Mouse (Mus musculus) spleen, adult 2 months (tissue): ENCODE data around the gene Slc35g2. TPM values are rescaled to one million over a fixed set of nuclear protein-coding genes. Genes with fewer than 3 reads are reported as not detected.

Experiments used
- DNase-seq, 2 experiments: peaks; one replicate each; pipeline versions ENCODE4 v3.0.0 to v3.0.0-alpha.2; 2012 to 2021; ENCODE audit warnings: low spot score in 2 of 2, low read depth in 1 of 2
- H3K27ac ChIP-seq: fragments of 200-500 bp; 2 replicates; pipeline ENCODE4 v1.5.1; 2012; ENCODE audit warnings: low read length, inconsistent platforms; ENCODE audit not compliant: insufficient read depth
- H3K27me3 ChIP-seq: fragments of 200-500 bp; 2 replicates; pipeline ENCODE4 v1.6.1; 2012; ENCODE audit warnings: mild to moderate bottlenecking, moderate library complexity, low read length, inconsistent platforms; ENCODE audit not compliant: control insufficient read depth, insufficient read depth
- H3K36me3 ChIP-seq: fragments of 200-500 bp; 2 replicates; pipeline ENCODE4 v1.6.1; 2012; ENCODE audit warnings: mild to moderate bottlenecking, low read length, inconsistent platforms; ENCODE audit not compliant: control insufficient read depth, insufficient read depth
- H3K4me1 ChIP-seq: fragments of 200-500 bp; 2 replicates; pipeline ENCODE4 v1.6.1; 2011; ENCODE audit warnings: inconsistent platforms; ENCODE audit not compliant: control insufficient read depth, insufficient read depth, insufficient read length
- H3K4me3 ChIP-seq: fragments of 200-500 bp; 2 replicates; pipeline ENCODE4 v1.5.1; 2011; ENCODE audit warnings: mild to moderate bottlenecking, inconsistent platforms; ENCODE audit not compliant: insufficient read depth, insufficient read length; ENCODE audit errors: extremely low read depth
- CTCF ChIP-seq: fragments of 200-500 bp; IDR thresholded peaks from 2 replicates; pipeline ENCODE4 v1.5.1; 2011; ENCODE audit warnings: mild to moderate bottlenecking, inconsistent platforms; ENCODE audit not compliant: insufficient read depth, insufficient read length, insufficient replicate concordance; ENCODE audit errors: extremely low read depth
- POLR2A ChIP-seq: fragments of 200-500 bp; IDR thresholded peaks from 2 replicates; pipeline ENCODE4 v1.6.1; 2011; ENCODE audit warnings: low read depth, low read length, inconsistent platforms
- WGBS: fragments of 180-500 bp; shearing (Covaris S2); methylation state at CpG from one replicate; pipeline ENCODE4 v1.1.7; 2018; 5-methylcytosine and 5-hydroxymethylcytosine counted together
- polyA plus RNA-seq: library from polyadenylated mRNA; depleted of rRNA; stranded (reverse); fragments of >200 nt; gene quantifications from 2 replicates; pipeline ENCODE4 v1.2.3, GENCODE M21; 2012

Gene Slc35g2
- polyA plus RNA-seq, 1 experiment = 0.14 TPM

DNA sequence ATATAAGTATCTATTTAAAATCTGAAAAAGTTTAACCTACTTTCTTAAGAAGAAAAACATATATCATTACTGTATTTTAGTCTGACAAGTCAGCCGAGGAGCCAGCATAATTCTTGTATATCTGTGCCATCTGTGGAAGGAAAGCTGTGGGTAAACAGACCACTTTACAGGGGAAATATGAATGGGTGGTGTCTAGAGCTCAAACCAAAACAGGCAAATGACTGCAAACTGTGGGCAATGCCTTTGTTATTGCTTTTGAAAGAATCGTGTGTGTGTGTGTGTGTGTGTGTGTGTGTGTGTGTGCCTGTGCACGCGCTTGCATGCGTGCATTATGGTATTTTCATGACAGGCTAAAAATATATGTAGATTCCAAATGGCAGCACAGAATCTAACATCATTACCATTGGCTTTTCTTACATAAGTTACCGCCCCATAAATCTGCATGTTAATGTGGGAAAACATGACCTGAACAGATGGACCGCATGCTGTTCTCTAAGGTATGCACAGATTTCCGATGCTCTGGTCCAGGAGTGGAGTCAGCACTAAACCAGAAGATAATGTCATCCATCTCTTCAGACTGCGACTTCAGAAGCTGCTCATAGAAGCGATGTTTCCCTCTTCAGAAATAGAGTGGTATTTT is 10.5 kb downstream of the Slc35g2 start:
- WGBS = 87% methylated on average over 10 of the region's 10 CpGs
- Histone ChIP-seq H3K4me1 (no peaks in the 10 kb centered on the region), H3K4me3 (no peak overlapping the region), H3K36me3 (no peaks in the 10 kb centered on the region), H3K27ac (no peak overlapping the region), H3K27me3 (no peaks in the 10 kb centered on the region)
- DNase-seq = no peak
- TF ChIP-seq CTCF (no peak), POLR2A (no peak)

DNA sequence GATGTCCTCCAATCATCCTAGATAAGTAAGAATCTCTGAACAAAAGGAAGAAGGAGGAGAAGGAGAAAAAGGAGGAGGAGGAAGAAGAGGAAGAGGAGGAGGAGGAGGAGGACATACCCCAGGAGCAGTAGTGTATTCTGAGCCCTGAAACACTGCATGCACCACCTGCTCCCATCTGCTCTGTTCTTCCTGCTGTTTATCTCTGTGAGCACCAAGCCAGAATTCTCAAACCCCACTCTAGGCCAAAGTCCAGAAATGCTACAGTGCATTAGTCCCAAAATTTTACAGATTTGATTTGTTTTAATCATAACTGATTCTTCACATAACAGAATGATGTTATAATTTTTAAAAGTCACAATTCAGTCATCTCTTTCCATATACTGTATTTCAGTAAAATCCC is 11.9 kb downstream of the Slc35g2 start:
- Histone ChIP-seq H3K27me3 (no peaks in the 10 kb centered on the region), H3K36me3 (no peaks in the 10 kb centered on the region), H3K4me3 (no peak overlapping the region), H3K4me1 (no peaks in the 10 kb centered on the region), H3K27ac (no peak overlapping the region)
- no peak for DNase-seq
- TF ChIP-seq CTCF = no peak
- no peak for TF ChIP-seq POLR2A

DNA sequence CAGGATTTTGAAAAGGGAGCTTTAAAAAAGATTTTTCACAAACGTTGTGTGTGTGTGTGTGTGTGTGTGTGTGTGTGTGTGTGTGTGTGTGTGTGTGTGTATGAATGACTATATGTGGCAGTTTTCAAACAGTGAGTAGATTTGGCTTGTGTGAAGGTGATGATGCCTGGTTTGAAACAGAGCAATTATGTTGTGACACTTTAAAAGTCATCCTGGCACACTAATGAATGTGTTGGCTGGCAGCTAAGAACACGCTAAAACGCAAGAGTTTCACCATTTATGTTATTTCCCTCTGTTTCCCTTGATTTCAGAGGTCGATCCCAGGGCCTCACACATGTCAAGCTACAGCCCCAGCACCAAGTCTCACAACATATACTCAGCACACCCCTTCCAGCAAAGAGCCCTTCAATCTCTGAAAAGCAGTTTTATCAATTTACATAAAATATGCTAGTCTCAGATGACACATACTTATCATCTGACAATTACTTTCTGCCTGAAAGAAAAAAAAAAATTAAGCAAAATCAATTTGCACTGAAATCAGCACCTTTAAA is 12.8 kb downstream of the Slc35g2 start:
- DNase-seq = no peak
- TF ChIP-seq POLR2A = no peak
- no peak for TF ChIP-seq CTCF
- whole genome bisulfite sequencing = 88% methylated on average over 4 of the region's 4 CpGs
- Histone ChIP-seq H3K27ac (no peak overlapping the region), H3K4me3 (no peak overlapping the region), H3K36me3 (no peaks in the 10 kb centered on the region), H3K27me3 (no peaks in the 10 kb centered on the region), H3K4me1 (no peaks in the 10 kb centered on the region)

DNA sequence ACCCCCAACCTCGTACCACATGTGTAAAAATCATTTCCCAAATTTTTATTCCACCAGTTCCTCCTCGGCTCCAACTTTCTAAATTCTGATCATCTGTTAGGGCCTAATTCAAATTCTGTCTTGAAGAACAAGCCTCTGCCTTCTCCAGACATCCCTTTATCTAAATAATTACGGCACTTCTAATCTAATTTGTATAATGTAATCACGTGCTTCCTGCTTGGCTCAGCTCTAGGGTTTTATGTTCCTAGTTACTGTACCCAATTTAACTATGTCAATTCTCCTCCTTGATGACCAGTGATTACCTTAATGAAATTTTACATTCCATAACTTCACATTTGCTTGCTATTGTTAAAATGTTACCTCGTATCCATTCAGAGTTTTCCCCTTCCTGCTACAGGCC is 15.2 kb downstream of the Slc35g2 start:
- no peak for DNase-seq
- no peak overlapping the region for H3K4me3 ChIP-seq
- TF ChIP-seq POLR2A = no peak
- no peak for TF ChIP-seq CTCF
- no peaks in the 10 kb centered on the region for H3K4me1 ChIP-seq
- H3K27ac ChIP-seq = no peak overlapping the region
- no peaks in the 10 kb centered on the region for H3K36me3 ChIP-seq
- H3K27me3 ChIP-seq = no peaks in the 10 kb centered on the region
- 85% methylated on average over 5 of the region's 5 CpGs for WGBS

DNA sequence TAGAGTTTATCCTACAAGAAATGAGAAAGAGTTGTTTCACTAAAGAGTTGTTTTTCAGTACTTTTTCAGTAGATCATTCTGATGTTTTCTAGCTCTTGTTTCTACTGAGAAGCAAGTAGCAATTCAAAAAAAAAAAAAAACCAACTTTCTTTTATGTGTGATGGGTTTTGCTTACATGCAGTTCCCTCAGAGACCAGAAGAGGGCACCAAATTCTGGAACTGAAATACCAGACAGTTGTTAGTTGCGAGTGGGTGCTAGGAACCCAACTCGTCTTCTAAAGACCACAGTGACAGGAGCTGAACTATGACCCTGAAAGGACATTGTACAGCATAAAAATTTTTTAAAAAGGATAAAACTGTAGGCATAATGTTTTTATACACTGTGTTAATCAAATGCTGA is 22.6 kb downstream of the Slc35g2 start:
- TF ChIP-seq CTCF = no peak
- TF ChIP-seq POLR2A = no peak
- no peak overlapping the region for H3K4me3 ChIP-seq
- WGBS = 87% methylated on average over 2 of the region's 2 CpGs
- DNase-seq = peak; percentile 25 to 31
- peaks cover 3% of the 10 kb centered on the region; the same call in 1 of the 2 replicates for H3K4me1 ChIP-seq
- H3K27ac ChIP-seq = no peak overlapping the region
- H3K27me3 ChIP-seq = no peaks in the 10 kb centered on the region
- H3K36me3 ChIP-seq = no peaks in the 10 kb centered on the region

DNA sequence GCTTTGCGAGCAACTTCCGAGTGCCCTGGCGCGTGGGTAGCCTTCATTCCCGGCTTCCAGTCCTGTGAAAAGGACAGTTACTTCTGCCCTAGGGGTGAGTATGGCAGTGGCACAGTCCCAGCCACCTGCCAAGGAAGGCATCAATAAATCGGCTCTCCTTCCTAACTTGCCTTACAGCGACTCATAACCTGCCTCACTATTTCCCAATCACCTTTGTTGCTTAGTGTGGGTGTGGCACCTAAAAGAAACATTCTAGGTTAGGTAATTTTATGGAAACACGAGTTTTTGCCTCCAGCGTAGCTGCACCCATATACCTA is 24.3 kb downstream of the Slc35g2 start:
- Histone ChIP-seq H3K27me3 (no peaks in the 10 kb centered on the region), H3K36me3 (no peaks in the 10 kb centered on the region), H3K4me1 (peaks cover 3% of the 10 kb centered on the region; the same call in 1 of the 2 replicates), H3K4me3 (peak overlapping the region; percentile 70), H3K27ac (peak overlapping the region; percentile 75)
- WGBS = 6% methylated on average over 9 of the region's 9 CpGs
- no peak for TF ChIP-seq POLR2A
- TF ChIP-seq CTCF = no peak
- DNase-seq = no peak

DNA sequence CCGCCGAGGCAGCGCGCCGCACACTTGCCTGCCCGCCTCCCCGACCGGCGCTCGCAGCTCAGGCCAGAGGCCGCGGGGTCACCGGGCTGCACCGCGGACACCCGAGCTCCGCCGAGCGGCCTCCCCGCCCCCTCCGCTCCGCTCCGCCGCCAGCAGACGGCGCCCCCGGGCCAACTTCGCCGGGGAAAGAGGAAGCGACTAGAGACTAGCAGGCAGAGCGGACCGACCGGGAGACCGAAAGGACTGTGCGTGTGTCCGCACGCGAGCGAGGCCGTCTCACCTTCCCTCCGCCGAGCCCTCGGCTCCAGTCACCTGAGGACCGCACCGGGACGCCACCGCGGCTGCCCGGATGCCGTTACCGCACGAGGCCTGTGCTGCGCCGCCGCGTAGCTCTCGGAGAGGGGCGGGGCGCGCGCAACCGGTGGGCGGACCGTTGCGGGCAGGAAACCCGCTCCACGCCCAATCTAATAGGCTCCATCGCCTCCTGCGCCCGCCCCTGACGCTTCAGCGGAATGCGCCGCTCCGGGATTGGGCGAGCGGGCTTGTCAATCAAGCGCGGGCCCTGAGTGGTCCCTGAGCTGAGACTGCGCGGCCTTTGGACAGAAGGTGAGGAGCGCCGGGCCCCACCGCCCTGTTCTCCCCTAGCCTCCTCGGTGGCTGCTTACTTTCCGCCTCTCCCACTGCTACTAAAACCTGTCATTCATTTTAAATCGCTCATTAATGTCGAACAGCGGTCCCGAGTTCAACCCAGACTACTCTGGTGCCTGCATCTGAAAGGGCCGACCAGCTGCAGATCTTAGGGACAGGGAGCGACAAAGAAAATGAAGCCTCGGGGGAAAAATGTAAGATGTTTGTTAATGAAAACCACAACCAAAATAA is 24.9 kb downstream of the Slc35g2 start, which contains the start of gene Nck1:
TSS of gene Nck1 (minus strand) at position 420 of the 879 bp plus-strand sequence.
- Histone ChIP-seq H3K27me3 (no peaks in the 10 kb centered on the region), H3K27ac (peak within 1 kb of the TSS; percentile 99), H3K36me3 (no peaks in the 10 kb centered on the region), H3K4me1 (peaks cover 3% of the 10 kb centered on the region; the same call in 1 of the 2 replicates), H3K4me3 (peak within 1 kb of the TSS; percentile 99)
- TF ChIP-seq POLR2A (peak; percentile 77), CTCF (peak; percentile 46; the same call in 1 of the 2 replicates)
- WGBS = under 1% methylated on average over 92 of the region's 93 CpGs
- peak; percentile 92 to 100 for DNase-seq
